Mouse (Mus musculus) liver, embryonic 16.5 days (tissue): ENCODE measurements around the gene Vars. TPM values are rescaled to one million over a fixed set of nuclear protein-coding genes. Genes with fewer than 3 reads are reported as not detected.
"Not testable (repeated sequence)": the region's sequence is repeated elsewhere in the genome, so short reads cannot be mapped to it uniquely, and the experiment has no call there.

ENCODE experiments used
- ATAC-seq: fragments of 200-750 bp; cut with Nextera tagmentation; 2 replicates; pipeline ENCODE4 v1.8.0; 2017; ENCODE audit warnings: low read depth, mild to moderate bottlenecking, moderate number of reproducible peaks, moderate library complexity
- H3K27ac ChIP-seq: fragments of 300-500 bp; sonication (generic); 2 replicates; pipeline ENCODE4 v1.5.1; 2014; ENCODE audit warnings: mild to moderate bottlenecking, low read length
- H3K27me3 ChIP-seq: fragments of 300-500 bp; sonication (generic); 2 replicates; pipeline ENCODE4 v1.6.1; 2014; ENCODE audit warnings: low read depth, low read length, mixed read lengths; ENCODE audit not compliant: control insufficient read depth, insufficient read depth
- H3K36me3 ChIP-seq: fragments of 300-500 bp; sonication (generic); 2 replicates; pipeline ENCODE4 v1.6.1; 2014; ENCODE audit warnings: mild to moderate bottlenecking; ENCODE audit not compliant: control insufficient read depth, insufficient read depth
- H3K4me1 ChIP-seq: fragments of 300-500 bp; sonication (generic); 2 replicates; pipeline ENCODE4 v1.6.1; 2014; ENCODE audit warnings: low read depth, low read length, mixed read lengths; ENCODE audit not compliant: control insufficient read depth
- H3K4me2 ChIP-seq: fragments of 300-500 bp; sonication (generic); 2 replicates; pipeline ENCODE4 v1.6.1; 2014; ENCODE audit warnings: low read depth, low read length, mixed read lengths
- H3K4me3 ChIP-seq: fragments of 300-500 bp; sonication (generic); 2 replicates; pipeline ENCODE4 v1.5.1; 2014; ENCODE audit warnings: low read depth, mild to moderate bottlenecking, low read length
- H3K9ac ChIP-seq: fragments of 300-500 bp; sonication (generic); 2 replicates; pipeline ENCODE4 v1.6.1; 2014; ENCODE audit warnings: low read depth, low read length
- H3K9me3 ChIP-seq: fragments of 300-500 bp; sonication (generic); replicated peaks from 2 replicates; pipeline ENCODE4 v1.6.1; 2016; ENCODE audit warnings: low read length; ENCODE audit not compliant: control insufficient read depth
- WGBS: fragments of 180-500 bp; shearing (Covaris S2); extraction: QIAGEN DNeasy Blood & Tissue Kit; methylation state at CpG from one replicate; pipeline ENCODE4 v1.1.7; 2014; ENCODE audit not compliant: insufficient replicate concordance; 5-methylcytosine and 5-hydroxymethylcytosine counted together
- polyA plus RNA-seq: library from polyadenylated mRNA; unstranded; fragments of >200 nt; fragmentation: Nextera tagmentation; extraction: Ambion mirVana; gene quantifications from 2 replicates; pipeline ENCODE4 v1.2.1, GENCODE M21; 2015

The Vars gene
- polyA plus RNA-seq, 1 experiment from 2014 or later = 90.1 TPM

DNA sequence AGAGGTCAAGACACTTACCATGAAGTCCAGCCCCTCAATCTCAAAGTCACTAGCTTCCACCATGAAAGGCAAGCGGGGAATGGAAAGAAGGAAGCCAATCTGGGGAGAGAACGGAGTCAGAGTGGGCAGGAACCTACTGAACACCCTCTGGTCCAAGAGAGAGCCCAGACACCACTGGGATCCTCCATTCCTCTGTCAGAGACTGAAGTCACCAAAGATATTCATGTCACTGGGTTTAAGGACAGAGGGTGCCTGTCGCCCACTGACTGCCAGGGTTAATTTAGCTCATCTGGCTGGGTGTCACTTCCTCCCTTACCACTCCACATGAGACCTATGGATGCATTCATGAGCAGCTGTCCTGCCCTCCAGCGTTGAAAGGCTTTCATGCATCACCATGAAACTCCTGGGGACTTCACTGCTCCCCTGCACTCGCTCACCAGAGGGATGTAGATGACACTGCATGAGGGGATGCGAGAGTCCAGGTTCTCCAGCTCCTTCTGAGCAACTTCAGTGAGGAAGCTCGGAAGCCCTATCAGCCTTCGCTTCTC, 31.6 kb downstream of the Vars start:
- no peak for ATAC-seq
- H3K4me1 ChIP-seq = peaks cover 12% of the 10 kb centered on the region
- no peaks in the 10 kb centered on the region for H3K9me3 ChIP-seq
- H3K36me3 ChIP-seq = no peaks in the 10 kb centered on the region
- H3K9ac ChIP-seq = no peak overlapping the region
- no peak overlapping the region for H3K4me3 ChIP-seq
- H3K4me2 ChIP-seq = no peak overlapping the region
- WGBS = 66% methylated on average over 8 of the region's 8 CpGs
- H3K27ac ChIP-seq = no peak overlapping the region
- H3K27me3 ChIP-seq = no peaks in the 10 kb centered on the region

- not testable (repeated sequence) for H3K9me3 ChIP-seq, H3K4me3 ChIP-seq, H3K27me3 ChIP-seq, H3K9ac ChIP-seq, ATAC-seq, H3K4me1 ChIP-seq, H3K36me3 ChIP-seq, H3K27ac ChIP-seq, H3K4me2 ChIP-seq
- WGBS = 47% methylated on average over 1 of the region's 1 CpGs
Observed at GRCm38 (mm10) chr17:35033703-35034102, 32.9 kb downstream of the Vars start.

DNA sequence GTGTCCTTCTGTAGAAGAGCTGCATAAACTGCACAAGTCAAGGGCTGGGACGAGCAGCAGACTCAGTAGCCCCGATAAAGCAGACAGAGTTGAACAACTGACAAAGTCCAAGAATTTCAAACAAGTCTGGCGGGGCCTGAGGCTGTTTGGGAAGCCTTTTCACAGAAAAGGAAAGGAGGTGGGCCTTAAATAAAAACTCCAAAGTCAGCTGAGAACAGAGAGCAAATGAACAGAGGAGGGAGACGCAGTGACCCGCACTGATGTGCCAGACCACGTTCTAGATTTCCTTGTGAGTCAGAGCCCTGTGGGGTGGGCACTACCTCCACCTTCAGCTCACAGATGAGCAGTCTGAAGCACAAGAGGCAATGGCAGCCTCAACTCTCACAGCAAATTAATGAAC, 34.1 kb downstream of the Vars start:
- Histone ChIP-seq H3K4me2 (no peak overlapping the region), H3K36me3 (no peaks in the 10 kb centered on the region), H3K9me3 (no peaks in the 10 kb centered on the region), H3K4me3 (no peak overlapping the region), H3K9ac (no peak overlapping the region), H3K27ac (no peak overlapping the region), H3K4me1 (peaks cover 10% of the 10 kb centered on the region), H3K27me3 (no peaks in the 10 kb centered on the region)
- 59% methylated on average over 6 of the region's 6 CpGs for WGBS
- no peak for ATAC-seq

DNA sequence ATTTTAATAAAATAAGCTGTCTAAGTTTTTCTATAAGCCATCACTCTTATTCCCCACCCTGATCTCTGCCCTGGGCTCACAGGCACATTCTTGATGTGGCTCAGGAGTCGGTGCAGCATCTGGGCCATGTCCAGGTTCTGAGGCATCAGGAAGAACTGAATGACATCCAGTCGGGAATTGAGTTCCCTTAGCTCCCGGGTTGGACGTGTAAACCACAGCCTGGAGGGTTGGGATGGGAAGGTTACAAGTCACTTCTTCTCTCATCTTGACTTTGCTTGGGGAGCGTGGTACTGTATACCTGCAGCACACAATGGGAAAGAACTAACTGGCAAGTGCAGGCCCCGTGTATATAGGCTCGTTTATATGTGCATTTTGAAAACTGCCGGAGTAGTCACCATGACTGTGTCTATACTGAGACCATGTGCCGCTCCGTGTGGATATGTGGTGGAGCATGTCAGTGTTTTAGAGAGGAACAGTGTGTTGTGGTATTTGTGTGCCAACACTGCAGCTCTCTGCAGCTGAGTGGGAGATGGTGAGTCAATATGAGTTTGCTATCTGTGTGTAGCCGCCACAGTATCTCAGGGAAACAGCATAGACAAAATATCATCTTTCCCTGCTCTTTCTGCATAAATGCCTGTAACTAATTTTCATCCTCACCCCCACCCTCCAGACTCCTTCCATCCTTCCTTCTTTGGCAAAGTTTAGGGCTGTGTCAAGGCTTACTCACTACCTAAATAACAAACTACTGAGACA, 38.5 kb downstream of the Vars start:
- Histone ChIP-seq H3K27ac (no peak overlapping the region), H3K4me3 (no peak overlapping the region), H3K36me3 (no peaks in the 10 kb centered on the region), H3K4me2 (no peak overlapping the region), H3K27me3 (no peaks in the 10 kb centered on the region), H3K9me3 (no peaks in the 10 kb centered on the region), H3K4me1 (peaks cover 10% of the 10 kb centered on the region), H3K9ac (no peak overlapping the region)
- no peak for ATAC-seq
- WGBS = 75% methylated on average over 11 of the region's 11 CpGs

DNA sequence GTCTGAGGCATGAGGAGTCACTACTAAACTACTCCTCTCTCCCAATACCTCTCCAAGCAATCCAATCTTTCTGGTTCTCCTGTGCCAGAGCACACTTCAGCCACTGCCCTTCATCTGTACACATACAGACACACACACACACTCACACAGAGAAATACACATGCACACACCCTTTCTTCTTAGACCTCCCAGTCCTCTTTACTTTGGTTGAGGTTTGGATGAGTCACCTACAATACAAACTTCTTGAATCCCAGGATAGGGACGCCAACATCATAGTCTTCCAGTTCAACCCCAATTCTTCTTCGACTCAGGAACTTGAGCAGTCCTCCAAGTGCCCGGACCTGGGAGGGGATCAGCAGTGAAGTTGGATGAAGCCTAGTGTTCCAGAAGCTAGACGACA, 43.0 kb downstream of the Vars start:
- no peak for ATAC-seq
- 69% methylated on average over 4 of the region's 4 CpGs for WGBS
- no peaks in the 10 kb centered on the region for H3K9me3 ChIP-seq
- H3K4me3 ChIP-seq = no peak overlapping the region
- H3K36me3 ChIP-seq = no peaks in the 10 kb centered on the region
- peak overlapping the region; percentile 29; the same call in 1 of the 2 replicates for H3K27ac ChIP-seq
- no peak overlapping the region for H3K4me2 ChIP-seq
- H3K27me3 ChIP-seq = no peaks in the 10 kb centered on the region
- H3K4me1 ChIP-seq = peaks cover 52% of the 10 kb centered on the region
- no peak overlapping the region for H3K9ac ChIP-seq

DNA sequence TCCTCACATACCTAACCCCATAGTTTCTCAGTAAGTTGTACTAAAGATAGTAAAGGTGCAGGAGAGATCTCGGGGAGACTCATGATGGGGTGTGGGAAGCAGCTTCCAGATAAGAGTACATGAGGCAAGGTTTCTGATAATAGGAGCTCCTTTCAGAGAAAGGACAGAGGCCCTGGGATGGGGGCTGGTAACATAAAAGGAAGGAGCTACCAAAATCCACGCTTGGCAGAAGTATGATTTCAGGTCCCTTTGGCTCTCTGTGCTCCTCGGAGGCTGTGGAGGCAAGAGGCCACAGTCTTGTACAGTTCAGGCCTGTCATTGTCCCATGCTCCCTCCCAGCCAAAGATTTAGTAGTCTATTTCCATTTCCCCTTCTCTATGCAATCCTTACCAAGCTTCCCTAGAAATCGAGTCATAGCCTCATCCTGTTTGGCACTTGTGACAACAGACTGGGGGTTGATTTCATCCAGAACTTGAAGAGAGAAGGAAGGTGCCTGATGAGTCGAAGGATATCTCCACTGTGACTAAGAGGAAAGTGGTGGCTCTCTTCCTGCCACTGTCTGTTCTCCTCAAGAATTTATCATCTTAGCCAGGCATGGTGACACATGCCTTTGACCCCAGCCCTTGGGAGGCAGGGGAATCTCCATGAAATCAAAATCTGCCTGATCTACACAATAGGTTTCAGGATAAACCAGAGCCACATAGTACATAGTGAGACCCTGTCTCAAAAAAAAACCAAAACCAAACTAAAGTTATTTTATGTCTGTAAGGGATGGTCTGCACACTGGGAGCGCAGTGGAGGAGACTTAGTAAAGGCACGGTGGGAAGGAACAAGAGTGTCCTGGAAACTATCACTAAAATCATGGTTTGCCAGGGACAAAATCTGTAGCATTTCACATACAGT, 44.4 kb downstream of the Vars start:
- WGBS = 28% methylated on average over 7 of the region's 7 CpGs
- no peaks in the 10 kb centered on the region for H3K27me3 ChIP-seq
- H3K4me2 ChIP-seq = peak overlapping the region; percentile 99
- H3K9me3 ChIP-seq = no peaks in the 10 kb centered on the region
- peaks cover 65% of the 10 kb centered on the region for H3K4me1 ChIP-seq
- peak overlapping the region; percentile 76 for H3K4me3 ChIP-seq
- H3K9ac ChIP-seq = peak overlapping the region; percentile 93
- peak; percentile 16; the same call in 1 of the 2 replicates for ATAC-seq
- no peaks in the 10 kb centered on the region for H3K36me3 ChIP-seq
- peak overlapping the region; percentile 93 for H3K27ac ChIP-seq

DNA sequence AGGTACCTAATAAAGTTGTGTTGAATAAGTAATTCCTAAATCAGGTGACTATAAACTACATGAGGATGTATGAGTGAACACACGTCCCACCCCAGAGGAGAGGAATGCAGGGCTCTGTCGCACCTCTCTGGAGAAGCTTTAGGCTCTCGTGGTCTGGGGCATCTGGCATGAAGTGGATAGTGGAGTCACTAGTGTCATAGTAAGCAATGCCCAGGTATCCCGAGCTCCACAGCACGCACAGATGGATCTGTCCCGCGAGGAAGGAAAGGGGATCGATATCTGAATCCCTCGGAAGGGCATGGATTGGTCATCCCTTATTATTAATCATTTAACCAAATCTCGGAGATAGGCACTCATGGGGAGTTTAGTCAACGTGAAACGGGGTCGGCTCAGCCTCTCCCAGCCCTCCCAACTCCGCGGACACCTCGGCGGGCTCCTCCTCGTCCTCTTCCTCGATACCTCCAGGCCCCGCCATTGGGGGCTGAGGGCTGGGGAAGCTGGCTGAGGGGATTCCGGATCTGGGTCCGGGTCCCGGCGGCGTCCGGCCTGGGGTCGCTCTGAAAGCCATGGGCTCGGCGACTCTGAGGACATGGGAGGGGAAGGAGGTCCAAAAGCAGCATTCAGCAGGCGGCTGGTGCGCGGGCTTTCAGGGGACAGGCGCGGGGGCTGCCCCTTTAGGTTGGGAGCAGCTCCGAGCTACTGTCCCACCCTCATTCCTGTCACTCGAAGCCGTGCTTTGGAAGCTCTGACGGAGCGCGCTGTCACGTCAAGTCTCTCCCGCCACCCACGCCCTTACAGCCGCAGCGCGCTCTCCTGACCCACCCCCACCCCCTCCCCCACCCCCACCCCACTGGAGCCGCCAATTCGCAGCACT, 45.3 kb downstream of the Vars start:
- no peaks in the 10 kb centered on the region for H3K27me3 ChIP-seq
- peak overlapping the region; percentile 93 for H3K9ac ChIP-seq
- peak overlapping the region; percentile 76 for H3K4me3 ChIP-seq
- no peaks in the 10 kb centered on the region for H3K36me3 ChIP-seq
- H3K4me1 ChIP-seq = peaks cover 65% of the 10 kb centered on the region
- H3K9me3 ChIP-seq = no peaks in the 10 kb centered on the region
- peak overlapping the region; percentile 99 for H3K4me2 ChIP-seq
- 2% methylated on average over 48 of the region's 48 CpGs for WGBS
- H3K27ac ChIP-seq = peak overlapping the region; percentile 93
- no peak for ATAC-seq

- H3K4me2 ChIP-seq = peak within 1 kb of the TSS; percentile 99
- peak within 1 kb of the TSS; percentile 93 for H3K27ac ChIP-seq
- no peaks in the 10 kb centered on the region for H3K36me3 ChIP-seq
- peak; percentile 89 for ATAC-seq
- peak within 1 kb of the TSS; percentile 93 for H3K9ac ChIP-seq
- H3K4me3 ChIP-seq = peak within 1 kb of the TSS; percentile 76
- 1% methylated on average over 33 of the region's 33 CpGs for WGBS
- H3K27me3 ChIP-seq = no peaks in the 10 kb centered on the region
- H3K4me1 ChIP-seq = peaks cover 69% of the 10 kb centered on the region
- no peaks in the 10 kb centered on the region for H3K9me3 ChIP-seq
Observed at GRCm38 (mm10) chr17:35046681-35047455, 46.1 kb downstream of the Vars start, which contains the start of gene Msh5. Msh5 (minus strand) TSS chr17:35046745.
